Mouse (Mus musculus) brain, embryonic 14.5 days (tissue): ENCODE measurements around the gene Tnfaip1.

ENCODE experiments used
- CTCF ChIP-seq: fragments of 200-500 bp; IDR thresholded peaks from 2 replicates; pipeline ENCODE4 v1.5.1; 2012; ENCODE audit warnings: inconsistent platforms, mild to moderate bottlenecking, moderate library complexity, borderline replicate concordance; ENCODE audit not compliant: insufficient read depth, insufficient read length; ENCODE audit errors: extremely low read depth
- POLR2A ChIP-seq: fragments of 200-500 bp; IDR thresholded peaks from 2 replicates; pipeline ENCODE4 v1.6.1; 2012; ENCODE audit warnings: mild to moderate bottlenecking, inconsistent platforms, borderline replicate concordance; ENCODE audit not compliant: poor library complexity, insufficient read depth, insufficient read length, severe bottlenecking; ENCODE audit errors: extremely low read depth

DNA sequence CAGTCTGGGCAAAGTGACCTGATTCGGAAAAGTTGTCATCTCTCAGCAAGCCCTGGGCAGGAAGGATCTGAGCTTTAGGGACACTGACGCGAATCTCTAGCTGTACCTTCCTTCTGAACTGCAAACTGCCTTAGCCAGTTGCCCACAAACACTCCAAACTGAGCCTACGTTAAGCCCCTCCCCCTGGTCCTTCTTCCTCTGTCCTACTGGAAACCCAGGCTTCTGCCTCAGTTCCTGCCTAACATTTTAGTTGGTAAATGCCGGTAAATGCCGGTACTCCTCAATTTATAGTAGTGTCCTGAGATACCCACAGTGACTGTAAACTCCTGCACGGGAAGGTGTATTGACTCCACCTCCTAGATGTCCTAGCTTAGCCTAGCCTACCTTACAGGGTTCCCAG lies 52.5 kb downstream of the Tnfaip1 start:
- TF ChIP-seq CTCF (no peak), POLR2A (no peak)
